Mouse (Mus musculus): ENCODE data around the gene Tmc6. TPM values are rescaled to one million over a fixed set of nuclear protein-coding genes. Genes with fewer than 3 reads are reported as not detected.

Gene Tmc6
- polyA plus RNA-seq, 1 experiment from 2014 or later: 39.2 TPM

GRCm38 (mm10) chr11:117759267-117759666 is 22.7 kb downstream of the Tmc6 start:
- no peak for TF ChIP-seq CTCF (IDR thresholded peaks at IDR 0.05; ENCODE audit: low read depth)
- Histone ChIP-seq H3K4me1 (replicated peaks; ENCODE audit: insufficient read depth, low read length) (no peaks in the 10 kb centered on the region), H3K4me3 (replicated peaks; ENCODE audit: low read depth, low read length) (no peak overlapping the region), H3K27me3 (ENCODE audit: insufficient read depth, low read length) (no peaks in the 10 kb centered on the region), H3K4me2 (ENCODE audit: low read length) (no peak overlapping the region), H3K9me3 (replicated peaks; ENCODE audit: low read length) (no peaks in the 10 kb centered on the region), H3K36me3 (ENCODE audit: insufficient read depth, low read length) (peaks cover 55% of the 10 kb centered on the region), H3K27ac (no peak overlapping the region), H3K9ac (ENCODE audit: low read depth, low read length) (no peak overlapping the region)
- 88% methylated on average over 10 of the region's 10 CpGs for WGBS
- no peak for ATAC-seq (replicated peaks; ENCODE audit: low FRiP score, low read depth)
- no peak for DNase-seq (ENCODE audit: low spot score)

GRCm38 (mm10) chr11:117755891-117756290 is 26.1 kb downstream of the Tmc6 start:
- H3K27me3 ChIP-seq (ENCODE audit: insufficient read depth, low read length): no peaks in the 10 kb centered on the region
- ATAC-seq (replicated peaks; ENCODE audit: low FRiP score, low read depth): no peak
- no peaks in the 10 kb centered on the region for H3K4me1 ChIP-seq (replicated peaks; ENCODE audit: insufficient read depth, low read length)
- 98% methylated on average over 7 of the region's 7 CpGs for WGBS
- no peak for DNase-seq (ENCODE audit: low spot score)
- H3K9ac ChIP-seq (ENCODE audit: low read depth, low read length): no peak overlapping the region
- no peak overlapping the region for H3K4me3 ChIP-seq (replicated peaks; ENCODE audit: low read depth, low read length)
- TF ChIP-seq CTCF (IDR thresholded peaks at IDR 0.05; ENCODE audit: low read depth): no peak
- peaks cover 52% of the 10 kb centered on the region for H3K36me3 ChIP-seq (ENCODE audit: insufficient read depth, low read length)
- no peaks in the 10 kb centered on the region for H3K9me3 ChIP-seq (replicated peaks; ENCODE audit: low read length)
- H3K4me2 ChIP-seq (ENCODE audit: low read length): no peak overlapping the region
- no peak overlapping the region for H3K27ac ChIP-seq

- Histone ChIP-seq H3K4me2 (ENCODE audit: low read length) (no peak overlapping the region), H3K4me3 (replicated peaks; ENCODE audit: low read depth, low read length) (no peak overlapping the region), H3K27me3 (ENCODE audit: insufficient read depth, low read length) (no peaks in the 10 kb centered on the region), H3K36me3 (ENCODE audit: insufficient read depth, low read length) (peaks cover 54% of the 10 kb centered on the region), H3K4me1 (replicated peaks; ENCODE audit: insufficient read depth, low read length) (no peaks in the 10 kb centered on the region), H3K9ac (ENCODE audit: low read depth, low read length) (no peak overlapping the region), H3K9me3 (replicated peaks; ENCODE audit: low read length) (no peaks in the 10 kb centered on the region), H3K27ac (no peak overlapping the region)
- no peak for TF ChIP-seq CTCF (IDR thresholded peaks at IDR 0.05; ENCODE audit: low read depth)
- no peak for ATAC-seq (replicated peaks; ENCODE audit: low FRiP score, low read depth)
- WGBS: 88% methylated on average over 6 of the region's 6 CpGs
- DNase-seq (ENCODE audit: low spot score): no peak
Observed at GRCm38 (mm10) chr11:117751544-117751943, 30.5 kb downstream of the Tmc6 start.

GRCm38 (mm10) chr11:117749414-117749813 is 32.6 kb downstream of the Tmc6 start:
- H3K36me3 ChIP-seq (ENCODE audit: insufficient read depth, low read length): peaks cover 62% of the 10 kb centered on the region
- H3K4me3 ChIP-seq (replicated peaks; ENCODE audit: low read depth, low read length): no peak overlapping the region
- no peaks in the 10 kb centered on the region for H3K4me1 ChIP-seq (replicated peaks; ENCODE audit: insufficient read depth, low read length)
- no peaks in the 10 kb centered on the region for H3K9me3 ChIP-seq (replicated peaks; ENCODE audit: low read length)
- no peaks in the 10 kb centered on the region for H3K27me3 ChIP-seq (ENCODE audit: insufficient read depth, low read length)
- no peak overlapping the region for H3K27ac ChIP-seq
- no peak for ATAC-seq (replicated peaks; ENCODE audit: low FRiP score, low read depth)
- no peak for DNase-seq (ENCODE audit: low spot score)
- no peak overlapping the region for H3K4me2 ChIP-seq (ENCODE audit: low read length)
- 88% methylated on average over 10 of the region's 10 CpGs for WGBS
- no peak overlapping the region for H3K9ac ChIP-seq (ENCODE audit: low read depth, low read length)
- no peak for TF ChIP-seq CTCF (IDR thresholded peaks at IDR 0.05; ENCODE audit: low read depth)

- Histone ChIP-seq H3K4me3 (replicated peaks; ENCODE audit: low read depth, low read length) (no peak overlapping the region), H3K27ac (no peak overlapping the region), H3K36me3 (ENCODE audit: insufficient read depth, low read length) (peaks cover 62% of the 10 kb centered on the region), H3K27me3 (ENCODE audit: insufficient read depth, low read length) (no peaks in the 10 kb centered on the region), H3K9me3 (replicated peaks; ENCODE audit: low read length) (no peaks in the 10 kb centered on the region), H3K9ac (ENCODE audit: low read depth, low read length) (no peak overlapping the region), H3K4me1 (replicated peaks; ENCODE audit: insufficient read depth, low read length) (no peaks in the 10 kb centered on the region), H3K4me2 (ENCODE audit: low read length) (no peak overlapping the region)
- TF ChIP-seq CTCF (IDR thresholded peaks at IDR 0.05; ENCODE audit: low read depth): no peak
- 85% methylated on average over 4 of the region's 4 CpGs for WGBS
- DNase-seq (ENCODE audit: low spot score) (no peak), ATAC-seq (replicated peaks; ENCODE audit: low FRiP score, low read depth) (no peak)
Observed at GRCm38 (mm10) chr11:117748628-117749027, 33.4 kb downstream of the Tmc6 start.

GRCm38 (mm10) chr11:117743454-117744030 is 38.5 kb downstream of the Tmc6 start:
- 47% methylated on average over 4 of the region's 4 CpGs for WGBS
- Histone ChIP-seq H3K4me1 (replicated peaks; ENCODE audit: insufficient read depth, low read length) (no peaks in the 10 kb centered on the region), H3K9me3 (replicated peaks; ENCODE audit: low read length) (no peaks in the 10 kb centered on the region), H3K27ac (no peak overlapping the region), H3K27me3 (ENCODE audit: insufficient read depth, low read length) (no peaks in the 10 kb centered on the region), H3K4me2 (ENCODE audit: low read length) (no peak overlapping the region), H3K4me3 (replicated peaks; ENCODE audit: low read depth, low read length) (no peak overlapping the region), H3K9ac (ENCODE audit: low read depth, low read length) (no peak overlapping the region), H3K36me3 (ENCODE audit: insufficient read depth, low read length) (peaks cover 72% of the 10 kb centered on the region)
- no peak for DNase-seq (ENCODE audit: low spot score)
- no peak for ATAC-seq (replicated peaks; ENCODE audit: low FRiP score, low read depth)
- TF ChIP-seq CTCF (IDR thresholded peaks at IDR 0.05; ENCODE audit: low read depth): no peak

GRCm38 (mm10) chr11:117742715-117743114 is 39.3 kb downstream of the Tmc6 start:
- H3K36me3 ChIP-seq (ENCODE audit: insufficient read depth, low read length): peaks cover 71% of the 10 kb centered on the region
- no peak overlapping the region for H3K27ac ChIP-seq
- no peak for TF ChIP-seq CTCF (IDR thresholded peaks at IDR 0.05; ENCODE audit: low read depth)
- H3K4me1 ChIP-seq (replicated peaks; ENCODE audit: insufficient read depth, low read length): no peaks in the 10 kb centered on the region
- H3K4me2 ChIP-seq (ENCODE audit: low read length): no peak overlapping the region
- DNase-seq (ENCODE audit: low spot score) (no peak), ATAC-seq (replicated peaks; ENCODE audit: low FRiP score, low read depth) (no peak)
- H3K9ac ChIP-seq (ENCODE audit: low read depth, low read length): no peak overlapping the region
- H3K4me3 ChIP-seq (replicated peaks; ENCODE audit: low read depth, low read length): no peak overlapping the region
- H3K27me3 ChIP-seq (ENCODE audit: insufficient read depth, low read length): no peaks in the 10 kb centered on the region
- WGBS: 88% methylated on average over 8 of the region's 8 CpGs
- H3K9me3 ChIP-seq (replicated peaks; ENCODE audit: low read length): no peaks in the 10 kb centered on the region

Data from kidney, postnatal 0 days (tissue).